Comparison of ENCODE assay signal across 8 mouse cellular contexts in the genomic region with DNA sequence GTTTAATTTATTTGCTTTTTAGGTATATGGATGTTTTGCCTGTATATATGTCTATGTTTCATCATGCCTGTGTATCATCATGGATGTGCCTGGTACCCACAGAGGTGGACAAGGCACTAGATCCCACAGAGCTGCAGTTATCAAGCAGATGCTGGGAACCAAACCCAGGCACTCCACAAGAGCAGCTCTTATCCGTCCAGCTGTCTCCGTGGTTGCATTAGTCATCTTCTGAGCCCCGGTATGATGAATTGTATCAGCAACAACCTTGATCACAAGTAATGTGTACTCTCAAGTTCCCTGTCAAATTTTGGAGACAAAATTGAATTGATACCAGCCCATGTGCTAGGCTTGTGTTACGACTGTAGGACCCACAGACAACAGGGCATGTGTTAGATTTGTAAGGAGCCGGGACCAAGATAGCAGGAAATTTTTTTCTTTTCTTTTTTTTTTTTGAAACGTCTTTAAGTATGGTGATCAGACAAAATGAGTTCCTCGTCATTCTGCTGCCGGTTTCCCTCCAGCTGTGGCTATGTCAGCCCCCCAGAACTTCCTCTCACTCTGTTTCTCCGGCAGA. TPM values are rescaled to one million over a fixed set of nuclear protein-coding genes. Genes with fewer than 3 reads are reported as not detected.
DNase-seq lines count a peak whose midpoint lies in the region; ATAC-seq and TF ChIP-seq lines count a peak whose summit lies in the region.

No protein-coding gene starts in this region.

- TF ChIP-seq POLR2A in myocyte (IDR thresholded peaks at IDR 0.05; ENCODE audit: insufficient read length, low read depth), result no peak

- 50% methylated on average over 9 of the region's 9 CpGs for WGBS in kidney, embryonic 16.5 days
- 28% methylated on average over 9 of the region's 9 CpGs for WGBS in intestine, embryonic 16.5 days

- no peak overlapping the region for H3ac ChIP-seq in myocyte (ENCODE audit: control insufficient read depth, insufficient read length)

- no peaks in the 10 kb centered on the region for H3K27me3 ChIP-seq in kidney, embryonic 16.5 days (ENCODE audit: insufficient read depth, low read length)
- no peaks in the 10 kb centered on the region for H3K27me3 ChIP-seq in intestine, embryonic 16.5 days (replicated peaks; ENCODE audit: control insufficient read depth, insufficient read depth, low read length)
- no peaks in the 10 kb centered on the region for H3K27me3 ChIP-seq in myocyte (ENCODE audit: control insufficient read depth, insufficient read depth, insufficient read length)

- peak overlapping the region; percentile 56 for H3K4me2 ChIP-seq in kidney, embryonic 16.5 days (replicated peaks; ENCODE audit: low read depth, low read length)
- peak overlapping the region; percentile 55 for H3K4me2 ChIP-seq in intestine, embryonic 16.5 days (ENCODE audit: low read depth, low read length)
- H3K4me2 ChIP-seq in myocyte (ENCODE audit: low read depth), result peak overlapping the region; percentile 94

- peak overlapping the region; percentile 21; the same call in 1 of the 2 replicates for H3K4me3 ChIP-seq in kidney, embryonic 16.5 days (ENCODE audit: low read length)
- peak overlapping the region; percentile 37 for H3K4me3 ChIP-seq in intestine, embryonic 16.5 days (ENCODE audit: low read length)
- H3K4me3 ChIP-seq in myocyte, result peak overlapping the region; percentile 11

- H3K9ac ChIP-seq in kidney, embryonic 16.5 days (replicated peaks; ENCODE audit: low read length), result peak overlapping the region; percentile 61
- H3K9ac ChIP-seq in intestine, embryonic 16.5 days (ENCODE audit: low read depth, low read length), result peak overlapping the region; percentile 65

- no peaks in the 10 kb centered on the region for H3K79me2 ChIP-seq in myocyte (ENCODE audit: control insufficient read depth, insufficient read depth)

- H3K36me3 ChIP-seq in kidney, embryonic 16.5 days (ENCODE audit: insufficient read depth, low read length), result no peaks in the 10 kb centered on the region
- H3K36me3 ChIP-seq in intestine, embryonic 16.5 days (ENCODE audit: control insufficient read depth, insufficient read depth, low read length), result no peaks in the 10 kb centered on the region
- H3K36me3 ChIP-seq in myocyte (ENCODE audit: control insufficient read depth, insufficient read depth), result no peaks in the 10 kb centered on the region

- peak overlapping the region; percentile 38; the same call in 1 of the 2 replicates for H3K27ac ChIP-seq in kidney, embryonic 16.5 days (ENCODE audit: low read length)
- peak overlapping the region; percentile 52; the same call in 1 of the 2 replicates for H3K27ac ChIP-seq in intestine, embryonic 16.5 days (ENCODE audit: low read length)

- peaks cover 10% of the 10 kb centered on the region; the same call in 1 of the 2 replicates for H3K9me3 ChIP-seq in kidney, embryonic 16.5 days (ENCODE audit: low read length)
- no peaks in the 10 kb centered on the region for H3K9me3 ChIP-seq in intestine, embryonic 16.5 days (ENCODE audit: control insufficient read depth, low read length)

- no peak for ATAC-seq in kidney, embryonic 16.5 days (ENCODE audit: low FRiP score, low TSS enrichment)
- 0 out of 2 replicates have a peak, but pooled peaks have one; percentile 4 for ATAC-seq in intestine, embryonic 16.5 days

- peaks cover 14% of the 10 kb centered on the region for H3K4me1 ChIP-seq in kidney, embryonic 16.5 days (ENCODE audit: insufficient read depth, low read length)
- H3K4me1 ChIP-seq in intestine, embryonic 16.5 days (ENCODE audit: control insufficient read depth, insufficient read depth, low read length), result peaks cover 13% of the 10 kb centered on the region

- no peak for DNase-seq in kidney, postnatal 14 days
- peak; percentile 40 for DNase-seq in c-Kit-positive CD71-positive TER-119-negative erythroid progenitor cells, embryonic 14.5 days (ENCODE audit: low read depth)
- no peak for DNase-seq in urinary bladder, postnatal 25 days (ENCODE audit: low spot score)
- DNase-seq in layer of hippocampus, adult 9-11 months, result no peak
- DNase-seq in spleen, postnatal 36 days (ENCODE audit: low spot score in 2 of 2), result no peak

TF ChIP-seq in myocyte, 11 proteins besides CTCF, POLR2A, EP300 and RAD21:
- peak; percentile 65 for TF ChIP-seq TCF12 (IDR thresholded peaks at IDR 0.05; ENCODE audit: insufficient read depth, poor library complexity, severe bottlenecking)
- peak; percentile 44 to 94 (median 90) for TF ChIP-seq MYOD1 (IDR thresholded peaks at IDR 0.05; ENCODE audit: control insufficient read depth in 1 of 3, insufficient read length in 2 of 3, low read depth in 2 of 3)
- peak; percentile 39 to 91 (median 73) for TF ChIP-seq MYOG (IDR thresholded peaks at IDR 0.05; ENCODE audit: control insufficient read depth in 1 of 3, insufficient read depth in 1 of 3, insufficient read length in 2 of 3, low read depth in 2 of 3)
- TF ChIP-seq TCF3 (IDR thresholded peaks at IDR 0.05; ENCODE audit: insufficient read length, low read depth), result peak; percentile 8
- no peak for TF ChIP-seq MAX (IDR thresholded peaks at IDR 0.05; ENCODE audit: low read depth)
- no peak for TF ChIP-seq POLR2AphosphoS2 (IDR thresholded peaks at IDR 0.05; ENCODE audit: insufficient read length, low read depth)
- peak; percentile 65; the same call in 1 of the 2 replicates for TF ChIP-seq CEBPB (IDR thresholded peaks at IDR 0.05; ENCODE audit: insufficient read depth, poor library complexity, severe bottlenecking)

RNA-seq across cellular contexts. Expression of gene Alox5ap, which starts 19.1 kb away (rescaled TPM):
- polyA plus RNA-seq in kidney, embryonic 16.5 days (2015; fragmentation: Nextera tagmentation; extraction: Ambion mirVana), result 12.6 and 17.8 TPM in 2 replicates
- polyA plus RNA-seq in intestine, embryonic 16.5 days (2015; fragmentation: Nextera tagmentation; extraction: Ambion mirVana), result 11.2 and 11.4 TPM in 2 replicates
- 28.8 TPM for polyA plus RNA-seq in myocyte (2012; fragmentation: generic; extraction: Trizol)
